Mouse (Mus musculus) testis, adult 2 months (tissue): ENCODE data around the gene Tob1.

Experiments used
- CTCF ChIP-seq: fragments of 200-500 bp; IDR thresholded peaks from 2 replicates; pipeline ENCODE4 v1.5.1; 2012; ENCODE audit warnings: low read depth, mild to moderate bottlenecking, inconsistent platforms, low read length, moderate library complexity; ENCODE audit not compliant: control insufficient read depth, insufficient read depth, insufficient replicate concordance
- POLR2A ChIP-seq: fragments of 200-500 bp; IDR thresholded peaks from 2 replicates; pipeline ENCODE4 v1.6.1; 2012; ENCODE audit warnings: low read depth, mild to moderate bottlenecking, inconsistent platforms, low read length, moderate library complexity; ENCODE audit not compliant: control insufficient read depth

DNA sequence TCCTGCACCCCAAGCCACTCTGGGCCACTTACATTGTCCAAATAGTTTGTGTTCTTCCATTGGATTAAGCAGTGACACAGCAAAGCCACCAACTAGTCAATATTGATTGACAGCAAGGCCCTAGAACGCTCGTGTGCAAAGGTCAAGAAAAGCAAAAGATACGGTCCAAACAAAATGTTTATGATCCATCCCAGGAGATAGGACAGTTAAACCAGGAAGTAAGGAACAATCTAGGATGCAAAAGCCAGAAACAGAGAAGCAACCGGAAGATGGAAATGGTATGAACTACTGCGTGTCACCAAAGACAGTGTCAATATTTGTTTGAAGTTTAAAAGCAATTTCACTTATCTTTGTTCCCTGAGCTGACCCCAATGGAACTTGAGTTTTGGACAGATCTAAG lies 9.1 kb upstream of the Tob1 start:
- TF ChIP-seq CTCF (no peak), POLR2A (no peak)
